Mouse (Mus musculus) granulocyte monocyte progenitor cell, adult 5-6 weeks (primary cell): ENCODE measurements around the gene Sugct. TPM values are rescaled to one million over a fixed set of nuclear protein-coding genes. Genes with fewer than 3 reads are reported as not detected.

Experiments used
- ATAC-seq: replicated peaks from 2 replicates; pipeline ENCODE4 v1.8.0; 2016; ENCODE audit warnings: mild to moderate bottlenecking, moderate TSS enrichment, inconsistent platforms; ENCODE audit not compliant: poor library complexity, severe bottlenecking
- total RNA-seq, 2 experiments: library from RNA; stranded (forward) in 1 of 2; stranded (reverse) in 1 of 2; fragments of 200-712, 200-1000 nt in 1 of 2; fragments of >200 nt in 1 of 2; fragmentation: Nextera tagmentation in 1 of 2; gene quantifications; 2 replicates each; pipeline ENCODE4 v1.2.3; 2014 to 2017

The Sugct gene
- total RNA-seq, 2 experiments from 2014 or later, result 0.52 TPM; not detected in 1

GRCm38 (mm10) chr13:17297462-17298005 is 397.8 kb downstream of the Sugct start:
- no peak for ATAC-seq

DNA sequence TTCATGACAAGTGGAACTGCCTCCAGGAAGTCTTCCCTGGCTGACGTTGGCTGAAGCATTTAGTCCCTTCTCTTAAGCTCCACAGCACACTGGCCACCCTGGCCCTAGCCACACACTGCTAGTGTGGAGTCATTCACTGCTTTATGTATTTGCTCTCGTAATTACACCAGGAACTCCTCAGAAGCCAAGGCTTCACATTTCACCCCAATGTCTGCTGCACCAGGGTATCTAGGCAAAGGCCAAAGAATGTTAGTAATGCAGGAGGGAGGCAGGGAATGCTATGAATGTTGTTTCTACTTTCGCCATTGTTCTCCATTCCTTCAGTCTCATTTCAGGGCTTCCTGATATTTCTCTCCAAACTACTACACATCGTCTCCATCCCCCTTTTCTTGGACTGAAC is 398.4 kb downstream of the Sugct start:
- no peak for ATAC-seq

DNA sequence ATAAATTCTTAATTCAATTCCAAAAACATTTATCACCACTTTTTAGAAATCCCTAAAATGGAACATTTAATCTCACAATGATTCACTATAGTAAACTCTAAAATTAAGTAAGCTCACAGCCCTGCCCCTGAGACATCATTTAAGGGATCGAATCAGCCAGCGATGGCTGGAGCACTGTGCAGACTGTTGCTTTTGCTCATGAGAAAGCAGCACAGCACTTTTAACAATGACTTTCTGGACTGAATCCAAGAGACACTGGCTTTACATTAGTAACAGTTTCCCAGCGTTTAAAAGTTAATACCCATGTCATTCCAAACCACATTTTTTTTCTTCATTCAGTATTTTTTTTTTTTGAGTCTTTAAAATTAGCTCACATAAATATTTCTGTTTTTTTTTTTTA is 398.9 kb downstream of the Sugct start:
- no peak for ATAC-seq

DNA sequence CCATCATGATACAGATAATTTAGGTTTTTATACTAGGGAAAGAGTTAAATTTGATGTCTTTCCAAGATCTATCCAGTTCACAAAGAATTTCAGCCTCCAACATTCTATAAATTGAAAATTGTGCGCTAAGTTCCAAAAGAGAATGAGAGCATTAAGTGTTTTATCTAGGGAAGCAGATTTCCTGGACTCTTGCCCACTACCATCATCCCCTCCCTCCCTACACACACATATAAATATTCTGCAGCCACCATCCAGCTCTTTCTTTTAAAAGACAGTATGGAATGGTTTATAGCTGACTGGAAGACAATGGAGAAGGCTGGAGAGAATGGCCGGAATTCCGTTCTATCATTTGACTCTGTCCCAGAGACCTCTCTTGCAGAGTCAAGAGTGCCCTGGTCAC is 404.3 kb downstream of the Sugct start:
- no peak for ATAC-seq

DNA sequence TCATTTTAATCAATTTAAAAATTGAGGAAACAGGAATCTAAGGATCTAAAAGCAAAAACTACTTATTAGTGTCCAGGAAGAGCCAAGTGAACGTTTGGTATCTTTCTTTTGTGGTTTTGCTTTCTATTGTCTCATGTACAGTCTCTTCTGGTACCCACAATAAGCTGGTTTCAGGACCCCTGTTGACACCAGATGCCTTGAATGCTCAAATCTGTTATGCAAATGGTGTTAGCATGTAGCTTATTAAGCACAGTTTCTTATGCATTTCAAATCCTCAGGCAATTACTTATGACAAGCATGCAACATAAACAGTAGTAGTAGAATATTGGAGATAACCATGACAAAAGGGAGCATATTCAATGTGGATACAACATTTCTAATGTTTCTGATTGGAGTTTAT is 407.0 kb downstream of the Sugct start:
- no peak for ATAC-seq

- no peak for ATAC-seq
Observed at GRCm38 (mm10) chr13:17245936-17246335, 449.4 kb downstream of the Sugct start.

DNA sequence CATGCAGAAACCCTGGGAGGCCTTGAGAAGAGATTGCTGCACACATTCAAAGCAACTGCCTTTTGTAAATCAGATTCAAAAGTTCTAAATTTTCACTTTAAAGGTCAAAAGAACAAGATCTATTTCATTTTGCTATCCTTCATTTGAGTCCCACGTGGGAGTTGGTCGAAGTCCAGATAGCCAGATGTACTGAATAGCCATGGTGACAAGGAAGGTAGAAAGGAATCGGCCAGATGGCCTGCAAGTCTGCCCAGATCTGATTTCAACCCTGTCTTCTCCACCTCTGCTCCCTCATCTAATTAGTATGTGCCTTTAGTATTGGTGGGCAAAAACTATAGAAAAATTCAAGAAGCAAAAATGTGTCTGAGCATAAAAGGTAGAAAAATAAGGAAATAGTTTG is 478.8 kb downstream of the Sugct start:
- no peak for ATAC-seq

DNA sequence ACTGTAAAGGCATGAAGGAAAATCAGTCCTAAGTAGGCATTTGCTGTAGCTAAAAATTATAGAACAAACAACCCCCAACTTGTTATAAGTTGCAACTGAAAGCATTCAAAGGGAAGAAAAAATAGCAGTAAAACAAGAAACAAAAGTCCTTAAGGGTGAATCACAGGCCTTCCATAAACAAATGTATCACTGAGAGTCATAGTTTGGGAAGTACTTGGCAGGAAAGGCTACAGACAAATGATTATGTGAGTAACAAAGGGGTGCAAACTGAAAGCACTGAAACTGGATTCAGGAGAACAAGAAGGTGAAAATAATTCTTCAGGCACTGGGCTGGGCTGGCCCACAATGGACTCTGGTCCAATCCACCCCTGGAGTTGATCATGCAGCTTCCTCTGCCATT is 482.7 kb downstream of the Sugct start:
- ATAC-seq, result no peak

- no peak for ATAC-seq
Observed at GRCm38 (mm10) chr13:17190180-17190762, 505.1 kb downstream of the Sugct start.

DNA sequence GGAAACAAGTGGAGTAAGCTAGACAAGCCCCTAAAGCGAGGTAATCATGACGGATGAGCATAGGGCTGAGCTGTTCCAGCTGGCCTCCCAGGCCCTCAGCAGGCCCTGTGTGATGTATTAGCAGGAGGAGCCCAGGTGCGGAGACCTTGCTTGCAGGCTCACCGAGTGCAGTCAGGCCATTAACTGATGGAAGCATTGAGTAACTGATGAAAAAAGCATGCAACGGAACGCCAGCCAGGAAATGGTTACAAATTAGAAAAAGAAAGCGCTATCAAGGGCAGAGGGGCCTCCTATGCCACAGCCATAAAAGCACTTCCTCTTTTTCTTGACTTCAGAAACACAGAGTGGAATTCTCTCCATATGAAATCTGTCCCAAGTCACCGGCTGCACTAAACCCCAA is 510.1 kb downstream of the Sugct start:
- peak; percentile 85 for ATAC-seq

DNA sequence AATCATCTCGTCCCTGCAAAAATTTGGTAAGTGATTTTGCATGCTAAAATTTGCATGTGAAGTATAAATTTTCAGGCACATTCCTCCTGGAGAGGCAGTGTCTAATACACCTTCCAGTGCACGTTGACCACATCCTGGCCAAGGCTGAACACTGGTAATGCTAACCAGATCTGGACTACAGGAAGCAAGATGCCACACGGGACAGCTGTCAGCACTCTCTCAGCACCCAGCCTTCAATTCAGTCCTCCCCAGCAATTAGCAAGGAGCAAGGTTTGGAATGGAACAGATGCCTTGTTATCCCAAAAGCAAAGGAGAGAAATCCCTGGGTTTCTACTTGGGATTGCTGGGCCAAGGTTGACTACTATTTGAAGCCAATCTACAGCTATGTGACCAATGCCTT is 529.4 kb downstream of the Sugct start:
- no peak for ATAC-seq

DNA sequence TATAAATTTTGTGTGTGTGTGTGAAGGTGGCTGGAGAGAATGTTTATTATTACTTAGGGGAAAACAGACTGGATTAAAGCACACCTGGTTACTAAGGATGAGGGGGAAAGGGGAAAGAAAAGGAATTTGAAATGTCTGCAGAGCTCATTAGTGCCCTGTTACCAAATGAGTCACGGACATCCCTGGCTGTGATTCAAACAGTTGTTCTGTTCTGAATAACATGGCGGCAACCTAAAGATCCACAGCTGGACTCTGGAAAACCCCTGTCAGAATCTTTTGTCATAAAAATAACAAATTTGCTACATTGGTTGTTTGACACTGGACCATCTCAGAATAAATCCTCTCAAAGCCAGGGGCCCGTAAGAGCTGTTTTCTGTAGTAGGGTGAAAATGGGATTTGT is 530.6 kb downstream of the Sugct start:
- no peak for ATAC-seq

DNA sequence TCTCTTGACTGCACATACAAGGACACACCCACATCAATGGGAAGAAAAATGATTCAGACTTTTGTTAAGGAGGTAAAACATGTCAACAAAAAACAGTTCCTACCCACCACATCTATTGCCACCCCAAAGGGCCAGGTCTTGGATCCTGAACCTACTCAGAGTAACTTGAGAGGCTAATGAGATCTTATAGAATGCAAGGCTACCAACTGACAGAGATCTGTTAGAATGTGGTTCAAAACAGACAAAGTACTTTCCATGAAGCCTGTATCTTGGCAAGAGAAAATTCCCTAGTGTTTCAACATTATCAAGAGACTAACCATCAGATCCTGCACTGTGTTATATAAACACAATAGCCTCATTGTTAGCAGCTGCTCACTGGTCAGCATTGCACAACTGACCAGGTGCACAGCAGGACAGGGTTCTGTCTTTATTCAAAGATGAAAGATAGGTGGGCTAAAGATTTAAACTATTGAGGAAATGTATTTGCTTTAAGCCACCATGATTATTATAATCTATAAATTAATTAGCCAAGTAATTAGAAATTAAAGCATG is 548.8 kb downstream of the Sugct start:
- ATAC-seq, result no peak

DNA sequence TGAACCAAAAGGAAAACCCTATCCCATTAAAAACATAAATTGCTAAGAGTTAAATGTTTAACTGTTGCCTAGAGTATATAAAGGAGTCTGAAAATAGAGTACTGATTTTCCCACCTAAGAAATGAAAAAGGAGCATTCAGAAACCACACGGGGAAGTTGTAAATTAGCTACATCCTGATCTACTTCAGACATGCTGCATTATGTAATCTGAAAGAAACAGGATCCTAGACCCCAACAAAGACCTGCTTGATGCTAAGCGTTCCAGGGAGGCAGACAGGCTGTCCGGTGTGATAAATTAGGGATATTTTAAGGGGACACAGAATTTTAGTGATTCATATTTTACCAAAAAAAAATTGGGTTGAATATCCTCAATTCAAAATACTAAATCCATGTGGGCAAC is 579.3 kb downstream of the Sugct start:
- no peak for ATAC-seq

DNA sequence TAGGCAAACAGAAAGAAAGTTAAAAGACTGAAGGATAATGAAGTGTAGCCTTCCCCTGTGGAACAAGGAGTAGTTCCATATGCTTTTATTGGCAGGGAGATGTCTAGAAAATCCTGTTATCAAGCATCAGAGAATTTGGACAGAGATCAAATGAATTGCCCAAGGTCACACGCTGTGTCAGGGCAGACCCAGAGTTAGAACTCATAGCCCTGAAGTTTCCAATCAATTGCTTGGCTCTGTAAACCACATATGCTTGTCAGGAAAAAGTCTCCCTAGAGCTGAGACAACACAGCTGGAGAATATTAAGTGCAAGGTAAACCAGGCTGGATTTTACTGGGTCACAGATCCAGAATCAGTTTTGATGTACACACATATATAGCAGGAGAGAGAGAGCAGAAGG is 593.0 kb downstream of the Sugct start:
- no peak for ATAC-seq

DNA sequence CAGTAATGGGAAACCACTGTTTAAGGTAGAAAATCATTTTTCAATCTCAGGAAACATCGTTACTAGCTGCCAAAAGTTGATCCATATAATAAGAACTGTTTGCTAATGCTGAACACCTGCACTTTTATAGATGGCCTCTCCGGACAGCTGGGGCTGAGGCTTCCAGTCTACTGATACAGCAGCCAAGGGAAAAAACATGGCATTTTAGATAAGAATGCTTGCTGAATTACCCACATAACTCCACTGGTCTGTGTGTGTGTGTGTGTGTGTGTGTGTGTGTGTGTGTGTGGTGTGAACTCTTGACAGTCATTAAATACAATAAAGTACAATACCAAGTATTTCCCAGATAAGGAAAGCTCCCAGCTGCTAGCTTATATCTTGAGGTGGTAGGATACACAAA is 608.8 kb downstream of the Sugct start:
- no peak for ATAC-seq

GRCm38 (mm10) chr13:17086146-17086545 is 609.2 kb downstream of the Sugct start:
- no peak for ATAC-seq

DNA sequence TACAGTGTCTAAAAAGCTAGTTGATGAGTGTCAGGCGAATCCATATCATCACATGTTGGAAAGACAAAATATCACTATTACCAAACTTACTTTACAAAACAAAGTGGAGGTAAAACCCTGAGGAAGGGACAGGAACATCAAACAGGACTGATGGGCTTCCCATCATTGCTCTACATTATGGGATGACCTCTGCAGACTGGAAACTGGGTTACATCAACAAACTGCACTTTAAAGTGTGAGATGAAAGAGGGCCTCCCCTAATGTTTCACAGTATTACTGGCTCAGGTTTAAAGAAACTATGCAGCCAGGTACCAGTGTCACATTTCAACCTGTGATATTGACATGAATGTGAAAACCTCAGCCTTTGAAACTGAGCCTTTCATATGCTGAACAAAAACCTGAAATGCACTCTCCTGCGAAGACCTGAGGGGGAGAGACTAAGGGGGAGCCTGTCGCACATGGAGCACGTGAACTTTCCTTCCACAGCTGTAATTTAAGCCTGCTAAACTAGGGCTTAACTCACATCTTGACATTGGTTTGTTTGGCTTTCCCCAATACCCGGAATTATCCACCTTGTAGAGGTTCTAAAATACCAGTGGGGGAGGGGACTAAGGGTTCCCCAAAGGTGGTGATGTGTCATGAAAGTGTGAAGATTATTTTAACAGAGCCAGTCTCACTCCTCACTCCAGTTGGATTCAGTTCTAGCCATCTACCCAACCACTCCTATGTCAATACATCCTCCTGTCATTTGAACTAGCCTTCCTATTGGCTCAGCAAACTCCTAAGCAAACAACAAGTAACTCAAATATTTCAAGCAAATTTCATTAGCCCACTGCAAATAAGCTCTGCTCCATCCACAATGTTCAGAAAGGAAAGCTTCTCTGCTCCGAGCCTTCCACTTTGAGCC is 610.2 kb downstream of the Sugct start:
- no peak for ATAC-seq

GRCm38 (mm10) chr13:17081618-17082017 is 613.7 kb downstream of the Sugct start:
- ATAC-seq, result no peak

GRCm38 (mm10) chr13:17065552-17065951 is 629.8 kb downstream of the Sugct start:
- no peak for ATAC-seq

DNA sequence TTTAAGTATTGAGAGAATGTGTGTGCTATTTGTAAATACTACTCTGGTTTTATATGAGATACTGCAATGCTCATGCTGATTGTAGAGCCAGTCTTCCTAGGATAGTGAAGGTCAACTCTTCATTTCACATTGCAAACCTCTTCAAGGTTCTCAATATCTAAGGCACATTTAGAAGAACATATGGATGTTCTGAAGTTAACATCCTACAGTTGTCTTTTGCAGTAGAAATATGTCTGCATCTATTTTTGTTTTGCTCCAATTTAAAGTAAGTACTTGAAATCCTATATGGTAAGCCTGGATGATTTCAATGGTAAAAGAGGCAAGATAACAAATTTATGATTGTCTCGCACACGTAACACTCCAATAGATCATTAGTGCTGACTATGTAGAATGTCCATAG is 638.7 kb downstream of the Sugct start:
- ATAC-seq, result no peak
